Mouse (Mus musculus) heart, embryonic 13.5 days (tissue): ENCODE data around the gene Ccdc32. TPM values are rescaled to one million over a fixed set of nuclear protein-coding genes. Genes with fewer than 3 reads are reported as not detected.
A peak's percentile ranks its signal among the peaks of the same experiment; 100 is the strongest.

Experiments
- ATAC-seq: fragments of 200-750 bp; cut with Nextera tagmentation; 2 replicates; pipeline ENCODE4 v1.8.0; 2017; ENCODE audit warnings: moderate TSS enrichment; ENCODE audit not compliant: insufficient number of reproducible peaks, low FRiP score, low TSS enrichment; ENCODE audit errors: extremely low read depth
- H3K27ac ChIP-seq: fragments of 300-500 bp; sonication (generic); replicated peaks from 2 replicates; pipeline ENCODE4 v1.5.1; 2015; ENCODE audit warnings: moderate library complexity, mild to moderate bottlenecking, inconsistent platforms
- H3K27me3 ChIP-seq: fragments of 300-500 bp; sonication (generic); replicated peaks from 2 replicates; pipeline ENCODE4 v1.6.1; 2015; ENCODE audit warnings: mild to moderate bottlenecking, inconsistent platforms
- H3K36me3 ChIP-seq: fragments of 300-500 bp; sonication (generic); 2 replicates; pipeline ENCODE4 v1.6.1; 2015; ENCODE audit warnings: mild to moderate bottlenecking, inconsistent platforms
- H3K4me1 ChIP-seq: fragments of 300-500 bp; sonication (generic); 2 replicates; pipeline ENCODE4 v1.6.1; 2015; ENCODE audit warnings: inconsistent platforms
- H3K4me2 ChIP-seq: fragments of 300-500 bp; sonication (generic); 2 replicates; pipeline ENCODE4 v1.6.1; 2015; ENCODE audit warnings: inconsistent platforms, mild to moderate bottlenecking, moderate library complexity
- H3K4me3 ChIP-seq: fragments of 300-500 bp; sonication (generic); 2 replicates; pipeline ENCODE4 v1.5.1; 2015; ENCODE audit warnings: moderate library complexity, mild to moderate bottlenecking, inconsistent platforms
- H3K9ac ChIP-seq: fragments of 300-500 bp; sonication (generic); 2 replicates; pipeline ENCODE4 v1.6.1; 2015; ENCODE audit warnings: inconsistent platforms, mild to moderate bottlenecking, moderate library complexity
- H3K9me3 ChIP-seq: fragments of 300-500 bp; sonication (generic); 2 replicates; pipeline ENCODE4 v1.6.1; 2016; ENCODE audit warnings: inconsistent platforms
- WGBS: fragments of 180-500 bp; shearing (Covaris S2); methylation state at CpG from one replicate; pipeline ENCODE4 v1.1.7; 2015; ENCODE audit warnings: mixed read lengths; 5-methylcytosine and 5-hydroxymethylcytosine counted together
- polyA plus RNA-seq: library from polyadenylated mRNA; unstranded; fragments of >200 nt; fragmentation: Nextera tagmentation; extraction: Ambion mirVana; gene quantifications from 2 replicates; pipeline ENCODE4 v1.2.1, GENCODE M21; 2015

Gene Ccdc32
- polyA plus RNA-seq, 1 experiment from 2014 or later = 16.0 TPM

- Histone ChIP-seq H3K9ac (peak overlapping the region; percentile 84), H3K36me3 (no peaks in the 10 kb centered on the region), H3K9me3 (no peaks in the 10 kb centered on the region), H3K4me2 (peak overlapping the region; percentile 90), H3K27me3 (peaks cover 40% of the 10 kb centered on the region), H3K4me3 (peak overlapping the region; percentile 65), H3K4me1 (peaks cover 15% of the 10 kb centered on the region), H3K27ac (no peak overlapping the region)
- ATAC-seq = no peak
- 12% methylated on average over 5 of the region's 5 CpGs for WGBS
Observed at GRCm38 (mm10) chr2:118976941-118977340, 52.3 kb downstream of the Ccdc32 start.

GRCm38 (mm10) chr2:118976282-118976929 lies 52.8 kb downstream of the Ccdc32 start:
- Histone ChIP-seq H3K27ac (0 out of 2 replicates have a peak overlapping the region, but pooled peaks have one; percentile 16), H3K27me3 (peaks cover 46% of the 10 kb centered on the region)
- WGBS = 2% methylated on average over 57 of the region's 57 CpGs

GRCm38 (mm10) chr2:118975855-118976254 lies 53.3 kb downstream of the Ccdc32 start:
- no peak overlapping the region for H3K27ac ChIP-seq
- ATAC-seq = 0 out of 2 replicates have a peak, but pooled peaks have one; percentile 8
- WGBS = 6% methylated on average over 15 of the region's 15 CpGs

More at GRCm38 (mm10) chr2:118976282-118976929, 52.8 kb downstream of the Ccdc32 start:
- Histone ChIP-seq H3K9ac (peak overlapping the region; percentile 84), H3K4me3 (peak overlapping the region; percentile 65), H3K36me3 (no peaks in the 10 kb centered on the region), H3K9me3 (no peaks in the 10 kb centered on the region), H3K4me1 (peaks cover 15% of the 10 kb centered on the region), H3K4me2 (peak overlapping the region; percentile 90)
- peak; percentile 55 for ATAC-seq

GRCm38 (mm10) chr2:118972687-118973376 lies 56.4 kb downstream of the Ccdc32 start:
- H3K4me3 ChIP-seq = peak overlapping the region; percentile 45
- peak overlapping the region; percentile 72 for H3K4me2 ChIP-seq
- ATAC-seq = no peak; the same call in 1 of the 2 replicates
- peaks cover 15% of the 10 kb centered on the region for H3K4me1 ChIP-seq
- H3K27ac ChIP-seq = no peak overlapping the region
- H3K9me3 ChIP-seq = no peaks in the 10 kb centered on the region
- H3K9ac ChIP-seq = peak overlapping the region; percentile 67
- WGBS = 2% methylated on average over 33 of the region's 33 CpGs
- H3K27me3 ChIP-seq = peaks cover 46% of the 10 kb centered on the region
- no peaks in the 10 kb centered on the region for H3K36me3 ChIP-seq

More at GRCm38 (mm10) chr2:118975855-118976254, 53.3 kb downstream of the Ccdc32 start:
- H3K27me3 ChIP-seq = peaks cover 46% of the 10 kb centered on the region
- peak overlapping the region; percentile 84 for H3K9ac ChIP-seq
- peaks cover 15% of the 10 kb centered on the region for H3K4me1 ChIP-seq
- no peaks in the 10 kb centered on the region for H3K9me3 ChIP-seq
- H3K4me3 ChIP-seq = peak overlapping the region; percentile 65
- peak overlapping the region; percentile 90 for H3K4me2 ChIP-seq
- H3K36me3 ChIP-seq = no peaks in the 10 kb centered on the region

- H3K4me3 ChIP-seq = no peak overlapping the region
- no peaks in the 10 kb centered on the region for H3K36me3 ChIP-seq
- no peak overlapping the region for H3K4me2 ChIP-seq
- H3K27ac ChIP-seq = no peak overlapping the region
- no peak for ATAC-seq
- peaks cover 15% of the 10 kb centered on the region for H3K4me1 ChIP-seq
- no peak overlapping the region for H3K9ac ChIP-seq
- no peaks in the 10 kb centered on the region for H3K9me3 ChIP-seq
- WGBS = 81% methylated on average over 5 of the region's 5 CpGs
- peaks cover 38% of the 10 kb centered on the region for H3K27me3 ChIP-seq
Observed at GRCm38 (mm10) chr2:118972048-118972447, 57.1 kb downstream of the Ccdc32 start.

GRCm38 (mm10) chr2:118969585-118970147 lies 59.5 kb downstream of the Ccdc32 start:
- H3K36me3 ChIP-seq = no peaks in the 10 kb centered on the region
- H3K27me3 ChIP-seq = peaks cover 23% of the 10 kb centered on the region
- H3K4me2 ChIP-seq = no peak overlapping the region
- ATAC-seq = no peak
- H3K9ac ChIP-seq = no peak overlapping the region
- 0 out of 2 replicates have a peak, but pooled peaks cover 2% of the 10 kb centered on the region for H3K4me1 ChIP-seq
- WGBS = 74% methylated on average over 11 of the region's 11 CpGs
- H3K9me3 ChIP-seq = no peaks in the 10 kb centered on the region
- no peak overlapping the region for H3K27ac ChIP-seq
- H3K4me3 ChIP-seq = no peak overlapping the region

Other genes with a start within 250 kb of the Ccdc32 start
- gene Disp2, start 249.7 kb downstream of the Ccdc32 start, polyA plus RNA-seq = 0.17 and 0.24 TPM in 2 replicates
- 100 and 115 TPM in 2 replicates for gene Knstrn, start 215.4 kb downstream of the Ccdc32 start, polyA plus RNA-seq
- 69.9 and 75.6 TPM in 2 replicates for gene Ivd, start 167.4 kb downstream of the Ccdc32 start, polyA plus RNA-seq
- 2.3 and 3.1 TPM in 2 replicates for gene Bahd1, start 129.0 kb downstream of the Ccdc32 start, polyA plus RNA-seq
- gene Chst14, start 102.9 kb downstream of the Ccdc32 start, polyA plus RNA-seq = 19.4 and 21.6 TPM in 2 replicates
- 4.1 and 4.6 TPM in 2 replicates for gene Rpusd2, start 5.4 kb upstream of the Ccdc32 start, polyA plus RNA-seq
- gene Knl1, start 17.7 kb upstream of the Ccdc32 start, polyA plus RNA-seq = 31.4 and 34.7 TPM in 2 replicates
- 30.7 and 31.1 TPM in 2 replicates for gene Rad51, start 83.4 kb upstream of the Ccdc32 start, polyA plus RNA-seq
- gene Rmdn3, start 127.6 kb upstream of the Ccdc32 start, polyA plus RNA-seq = 23.3 and 26.6 TPM in 2 replicates
- 5.3 and 7.9 TPM in 2 replicates for gene Gchfr, start 138.4 kb upstream of the Ccdc32 start, polyA plus RNA-seq
- 0.37 and 0.44 TPM in 2 replicates for gene Gm14137, start 145.1 kb upstream of the Ccdc32 start, polyA plus RNA-seq
- gene Zfyve19, start 179.2 kb upstream of the Ccdc32 start, polyA plus RNA-seq = 29.5 and 35.0 TPM in 2 replicates
- 11.3 and 11.9 TPM in 2 replicates for gene Dnajc17, start 179.4 kb upstream of the Ccdc32 start, polyA plus RNA-seq
- not detected in 2 replicates for gene Ppp1r14d, start 200.5 kb upstream of the Ccdc32 start, polyA plus RNA-seq
- gene Spint1, start 208.0 kb upstream of the Ccdc32 start, polyA plus RNA-seq = 0.96 and 1.0 TPM in 2 replicates
- 0.14 and 0.60 TPM in 2 replicates for gene Rhov, start 241.9 kb upstream of the Ccdc32 start, polyA plus RNA-seq